Mouse (Mus musculus): ENCODE results near the gene Hoxb9.
A peak's percentile ranks its signal among the peaks of the same experiment; 100 is the strongest.

The Hoxb9 gene

DNA sequence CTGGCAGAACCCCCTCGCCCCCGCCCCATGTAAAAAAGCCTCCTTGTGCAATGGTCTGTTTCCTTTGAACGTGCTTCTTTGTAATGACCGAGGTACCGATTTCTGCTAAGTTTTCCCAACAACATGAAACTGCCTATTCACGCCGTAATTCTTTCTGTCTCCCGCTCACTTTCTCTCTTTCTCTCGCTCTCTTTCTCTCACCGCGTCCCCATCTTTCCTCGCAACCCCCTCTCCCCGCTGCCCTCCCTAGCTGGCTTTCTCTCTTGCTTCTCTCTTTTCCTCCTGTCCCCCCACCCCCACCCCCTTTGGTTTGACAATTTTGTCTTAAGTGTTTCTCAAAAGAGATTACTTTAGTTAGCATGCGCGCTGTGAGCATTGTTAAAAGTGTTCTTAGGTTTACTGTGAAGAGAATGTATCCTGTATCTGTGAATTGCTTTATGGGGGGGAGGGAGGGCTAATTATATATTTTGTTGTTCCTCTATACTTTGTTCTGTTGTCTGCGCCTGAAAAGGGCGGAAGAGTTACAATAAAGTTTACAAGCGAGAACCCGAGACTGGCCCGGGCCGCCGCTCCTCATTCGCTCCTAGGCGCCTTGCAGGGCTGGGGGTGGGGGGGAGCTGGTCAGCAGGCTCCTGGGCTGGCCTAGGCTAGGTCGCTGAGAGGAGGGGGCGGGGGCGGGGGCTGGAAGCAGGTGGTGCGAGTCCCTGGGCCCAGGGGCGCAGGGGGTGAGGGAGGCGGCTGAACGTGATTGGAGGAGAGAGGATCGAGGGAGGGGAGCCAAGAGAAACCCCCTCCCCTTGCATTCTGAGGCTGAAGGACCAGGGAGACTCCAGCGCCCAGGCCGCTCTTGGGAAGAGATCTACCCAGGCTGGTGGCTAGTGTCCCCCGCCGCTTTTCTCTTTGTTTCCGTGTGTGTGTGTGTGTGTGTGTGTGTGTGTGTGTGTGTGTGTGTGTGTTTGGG lies 13.8 kb downstream of the Hoxb9 start:
- no peak for DNase-seq (ENCODE audit: low spot score in 2 of 2)

GRCm38 (mm10) chr11:96285771-96286738 lies 14.8 kb downstream of the Hoxb9 start, which contains the start of gene Hoxb7:
Hoxb7 (plus strand) TSS chr11:96286623.
- DNase-seq (ENCODE audit: low spot score in 2 of 2): no peak

GRCm38 (mm10) chr11:96286739-96287385 lies 15.6 kb downstream of the Hoxb9 start:
- DNase-seq (ENCODE audit: low spot score in 2 of 2): no peak

DNA sequence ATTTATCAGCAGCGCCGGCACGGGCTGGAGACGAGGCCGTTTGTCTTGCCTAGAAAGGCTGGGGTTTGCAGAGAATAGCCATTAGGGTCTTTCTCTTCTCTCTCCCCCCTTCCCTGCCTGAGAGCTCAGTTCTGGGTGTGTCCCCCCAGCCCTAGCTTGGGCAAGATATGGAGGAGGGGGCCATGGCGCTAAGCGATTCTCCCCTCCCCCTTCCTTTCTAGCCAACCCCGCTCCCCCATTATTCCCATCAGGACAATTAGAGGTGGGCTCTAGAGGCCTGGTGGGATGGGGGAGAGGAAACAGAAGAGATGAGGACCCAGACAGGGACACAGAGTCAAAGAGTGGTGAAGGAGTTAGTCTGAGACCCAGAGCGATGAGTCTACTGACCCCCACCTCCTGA lies 16.2 kb downstream of the Hoxb9 start:
- no peak for DNase-seq (ENCODE audit: low spot score in 2 of 2)

- DNase-seq (ENCODE audit: low spot score in 2 of 2): no peak
Measured at GRCm38 (mm10) chr11:96288455-96289221, 17.4 kb downstream of the Hoxb9 start.

DNA sequence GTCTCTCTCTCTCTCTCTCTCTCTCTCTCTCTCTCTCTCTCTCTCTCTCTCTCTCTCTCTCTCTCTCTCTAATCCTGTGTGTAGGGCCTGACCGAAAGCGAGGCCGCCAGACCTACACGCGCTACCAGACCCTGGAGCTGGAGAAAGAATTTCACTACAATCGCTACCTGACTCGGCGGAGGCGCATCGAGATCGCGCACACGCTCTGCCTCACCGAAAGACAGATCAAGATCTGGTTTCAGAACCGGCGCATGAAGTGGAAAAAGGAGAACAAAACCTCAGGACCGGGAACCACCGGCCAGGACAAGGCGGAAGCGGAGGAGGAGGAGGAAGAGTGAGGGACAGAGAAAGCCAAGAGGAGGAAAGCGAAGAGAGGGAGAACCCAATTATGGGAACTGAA lies 18.0 kb downstream of the Hoxb9 start:
- no peak for DNase-seq (ENCODE audit: low spot score in 2 of 2)

- no peak for DNase-seq (ENCODE audit: low spot score in 2 of 2)
Measured at GRCm38 (mm10) chr11:96289837-96290236, 18.6 kb downstream of the Hoxb9 start.

GRCm38 (mm10) chr11:96290705-96291355 lies 19.6 kb downstream of the Hoxb9 start:
- DNase-seq (ENCODE audit: low spot score in 2 of 2): no peak

GRCm38 (mm10) chr11:96291681-96292564 lies 20.7 kb downstream of the Hoxb9 start, which contains the start of gene Hoxb6:
Hoxb6 (plus strand) TSS chr11:96292476.
- DNase-seq (ENCODE audit: low spot score in 2 of 2): no peak

GRCm38 (mm10) chr11:96292565-96293301 lies 21.5 kb downstream of the Hoxb9 start:
- no peak for DNase-seq (ENCODE audit: low spot score in 2 of 2)

- DNase-seq (ENCODE audit: low spot score in 2 of 2): no peak
Measured at GRCm38 (mm10) chr11:96293302-96293921, 22.2 kb downstream of the Hoxb9 start.

DNA sequence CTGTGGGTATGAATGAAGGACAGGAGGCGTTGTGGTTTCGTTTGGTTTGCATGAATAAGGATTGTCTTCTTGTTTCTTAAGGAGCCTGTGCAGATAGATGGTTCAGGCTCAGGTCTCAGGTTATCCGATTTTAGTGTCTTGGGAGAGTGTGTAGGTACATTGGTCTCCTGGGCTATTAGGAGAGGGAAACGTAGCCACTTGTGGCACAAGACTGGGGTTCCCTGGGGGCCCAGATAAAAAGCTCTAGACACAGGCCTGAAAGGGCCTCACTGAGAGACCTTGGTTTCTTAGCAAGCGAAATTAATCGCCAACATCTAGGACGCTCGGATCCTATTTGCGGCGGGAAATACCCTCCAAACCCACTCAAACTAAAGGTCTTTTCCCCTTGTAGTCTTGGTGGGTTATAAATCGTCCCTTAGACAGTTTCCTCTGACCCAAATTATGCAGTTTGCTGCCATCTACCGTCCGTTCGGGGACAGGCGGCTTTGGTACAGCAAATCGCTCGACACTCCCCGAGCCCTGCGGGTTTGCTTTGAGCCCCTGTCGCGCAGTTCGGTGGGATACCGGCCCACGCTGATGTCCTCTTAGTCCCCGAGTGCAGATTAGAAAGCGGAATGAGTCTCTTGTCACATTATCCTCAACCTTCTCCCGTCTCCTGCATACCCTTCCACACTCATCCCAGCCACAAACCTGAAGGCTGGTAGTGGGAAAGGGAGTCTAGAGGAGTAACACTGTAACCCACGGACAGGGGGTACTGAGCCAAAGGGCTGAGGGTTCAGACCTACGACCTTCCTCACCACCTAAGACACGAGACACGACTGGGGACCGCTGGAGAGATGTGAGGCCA lies 23.2 kb downstream of the Hoxb9 start:
- DNase-seq (ENCODE audit: low spot score in 2 of 2): peak in 1 of 2 experiments; percentile 52

DNA sequence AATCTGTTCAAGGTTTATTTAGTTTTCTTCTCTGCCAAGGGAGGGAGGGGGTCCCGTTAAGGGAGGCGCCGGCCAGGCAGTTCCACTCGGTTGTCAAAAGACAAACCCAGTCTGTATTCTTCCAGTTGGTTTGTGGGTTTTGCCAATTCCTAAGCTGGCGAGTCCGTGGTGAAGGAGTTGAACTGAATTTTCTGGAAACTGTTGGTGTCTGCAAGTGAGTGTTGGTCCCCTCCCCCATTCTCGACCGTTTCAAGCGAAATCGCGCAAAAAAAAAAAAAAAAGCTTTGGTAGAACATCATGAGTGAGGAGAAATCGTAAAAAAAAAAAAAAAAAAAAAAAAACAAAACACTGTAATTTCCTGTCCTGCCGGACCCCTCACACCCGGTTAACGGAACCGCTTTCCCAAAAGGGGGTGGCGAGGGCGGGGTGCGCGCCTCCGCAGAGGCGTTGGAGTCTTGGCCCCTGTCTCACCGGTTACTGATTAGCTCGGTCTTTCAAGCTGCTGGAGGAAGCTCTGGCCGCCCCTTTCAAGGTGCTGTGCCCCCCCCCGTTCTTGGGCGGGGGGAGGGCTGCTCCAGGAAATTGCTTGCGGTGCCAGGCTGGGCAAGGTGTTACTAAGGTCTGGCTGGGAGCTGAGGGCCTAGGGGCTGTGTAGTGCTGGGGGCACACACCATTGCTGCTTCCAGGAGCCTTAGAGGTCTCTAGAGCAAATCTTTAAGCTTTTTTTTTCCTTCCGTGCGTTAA lies 24.0 kb downstream of the Hoxb9 start:
- no peak for DNase-seq (ENCODE audit: low spot score in 2 of 2)

DNA sequence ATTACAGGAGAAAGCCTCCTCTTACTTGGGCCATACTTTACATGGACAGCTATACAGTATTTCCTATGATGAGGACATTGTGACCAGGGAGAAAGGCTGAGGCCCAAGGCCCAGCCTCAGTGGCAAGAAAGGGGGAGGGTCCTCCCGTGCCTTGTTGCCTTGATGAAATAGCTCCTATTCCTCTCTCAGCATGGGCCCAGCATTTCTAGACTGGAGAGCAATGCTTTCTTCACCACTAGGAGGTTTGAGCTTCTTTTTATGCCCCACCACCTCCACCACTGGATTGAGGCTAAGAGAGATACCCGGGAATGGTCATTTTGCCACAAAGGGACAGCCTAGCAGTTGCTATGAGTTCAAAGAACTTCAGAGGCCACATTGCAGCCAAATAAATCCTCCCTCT lies 25.7 kb downstream of the Hoxb9 start:
- DNase-seq (ENCODE audit: low spot score in 2 of 2): no peak

DNA sequence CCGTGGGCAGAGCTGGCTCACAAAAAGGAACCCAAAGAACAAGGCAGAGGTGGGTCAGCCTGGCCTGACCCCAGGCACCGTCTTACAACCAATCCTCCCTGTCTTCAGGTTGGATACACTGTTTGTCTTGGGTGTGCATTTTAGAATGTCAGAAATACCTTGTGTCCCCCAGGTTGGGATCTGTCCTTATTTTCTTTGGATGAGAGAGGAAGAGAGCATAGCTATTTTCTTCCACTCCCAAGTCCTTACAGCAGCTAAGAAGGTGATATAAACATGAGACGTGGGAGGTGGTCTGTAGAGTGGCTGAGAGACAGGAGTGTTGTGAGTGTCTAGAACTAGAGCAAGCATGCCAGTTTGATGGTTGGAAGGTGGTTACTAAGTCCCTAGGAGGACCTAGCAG lies 26.2 kb downstream of the Hoxb9 start:
- DNase-seq (ENCODE audit: low spot score in 2 of 2): no peak

- DNase-seq (ENCODE audit: low spot score in 2 of 2): no peak
Measured at GRCm38 (mm10) chr11:96297968-96298635, 26.8 kb downstream of the Hoxb9 start.

Data from heart, adult 9 months (tissue).